ENCODE assay signal across 24 mouse cellular contexts in the genomic region with DNA sequence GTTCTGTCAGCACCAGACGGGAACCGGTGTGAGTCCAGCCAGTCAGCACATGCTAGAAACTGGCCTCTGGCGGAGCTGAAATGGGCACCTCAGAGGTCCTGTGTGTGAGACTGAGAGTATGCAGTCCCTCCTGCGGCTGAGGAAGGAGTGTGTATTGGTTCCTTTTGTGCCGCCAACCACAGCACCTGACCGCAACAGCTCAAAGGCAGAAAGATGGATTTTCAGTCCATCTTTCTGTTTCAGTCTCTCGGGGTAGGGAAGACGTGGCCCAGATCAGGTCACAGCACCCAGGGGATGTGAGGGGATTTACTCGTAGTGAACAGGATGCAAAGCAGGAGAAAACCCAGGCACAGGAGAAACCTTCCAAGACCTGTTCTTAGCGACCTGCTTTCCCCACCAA.
"Had no signal": no experiment of that assay in that cellular context is flagged by ENCODE, and none has a peak within 500 bp of the region (broad histone marks: within the 10 kb centered on the region; RNA-seq: fewer than 3 reads in every experiment).

No protein-coding gene starts in this region.

- DNase-seq: kidney, postnatal 10 days; kidney, postnatal 36 days; layer of hippocampus, postnatal 36 days; liver; lung, adult 18-20 months; lung, postnatal 10 days; lung, postnatal 36 days; right cerebral cortex, adult 18-20 months; right cerebral cortex, postnatal 14 days; right cerebral cortex, postnatal 4 days; thymus, adult 18-20 months; thymus, postnatal 36 days had no signal

- H3K9ac ChIP-seq: kidney, embryonic 15.5 days; limb, embryonic 12.5 days; liver, embryonic 12.5 days; liver, embryonic 15.5 days; lung, embryonic 15.5 days; midbrain, embryonic 13.5 days; neural tube, embryonic 13.5 days had no signal

- H3K4me3 ChIP-seq: kidney, embryonic 15.5 days; left cerebral cortex, adult 2 months; limb, embryonic 12.5 days; liver, embryonic 12.5 days; liver, embryonic 15.5 days; lung, embryonic 15.5 days; megakaryocyte, embryonic 14.5 days; midbrain, embryonic 10.5 days; midbrain, embryonic 13.5 days; myocyte; neural tube, embryonic 13.5 days had no signal

- H3K36me3 ChIP-seq: kidney, embryonic 15.5 days; limb, embryonic 12.5 days; liver, embryonic 12.5 days; liver, embryonic 15.5 days; lung, embryonic 15.5 days; midbrain, embryonic 10.5 days; midbrain, embryonic 13.5 days; neural tube, embryonic 13.5 days had no signal

- H3K27ac ChIP-seq: kidney, embryonic 15.5 days; left cerebral cortex, adult 2 months; limb, embryonic 12.5 days; liver, embryonic 12.5 days; liver, embryonic 15.5 days; lung, embryonic 15.5 days; midbrain, embryonic 13.5 days; neural tube, embryonic 13.5 days had no signal

- H3K27me3 ChIP-seq: kidney, embryonic 15.5 days; limb, embryonic 12.5 days; liver, embryonic 12.5 days; liver, embryonic 15.5 days; lung, embryonic 15.5 days; midbrain, embryonic 13.5 days; neural tube, embryonic 13.5 days had no signal

- H3K9me3 ChIP-seq: kidney, embryonic 15.5 days; limb, embryonic 12.5 days; liver, embryonic 12.5 days; liver, embryonic 15.5 days; lung, embryonic 15.5 days; midbrain, embryonic 10.5 days; midbrain, embryonic 13.5 days; neural tube, embryonic 13.5 days had no signal

- ATAC-seq: liver, embryonic 12.5 days; midbrain, embryonic 13.5 days; midbrain, embryonic 16.5 days had no signal

- H3K4me2 ChIP-seq: kidney, embryonic 15.5 days; limb, embryonic 12.5 days; liver, embryonic 12.5 days; liver, embryonic 15.5 days; lung, embryonic 15.5 days; midbrain, embryonic 13.5 days; neural tube, embryonic 13.5 days had no signal
